Mouse (Mus musculus) kidney, postnatal 0 days (tissue): Measurements from ENCODE around the gene Igsf9b. TPM values are rescaled to one million over a fixed set of nuclear protein-coding genes. Genes with fewer than 3 reads are reported as not detected.
A peak's percentile ranks its signal among the peaks of the same experiment; 100 is the strongest.

ENCODE experiments used
- ATAC-seq: fragments of 200-750 bp; cut with Nextera tagmentation; replicated peaks from 2 replicates; pipeline ENCODE4 v1.8.0; 2017; ENCODE audit warnings: low read depth, moderate number of reproducible peaks, moderate TSS enrichment, moderate library complexity; ENCODE audit not compliant: low FRiP score
- DNase-seq: peaks from one replicate; pipeline ENCODE4 v3.0.0-alpha.2; 2016; ENCODE audit warnings: low spot score
- H3K27ac ChIP-seq: fragments of 300-500 bp; sonication (generic); 2 replicates; pipeline ENCODE4 v1.5.1; 2014; ENCODE audit warnings: mild to moderate bottlenecking
- H3K27me3 ChIP-seq: fragments of 300-500 bp; sonication (generic); 2 replicates; pipeline ENCODE4 v1.6.1; 2014; ENCODE audit warnings: low read length, mixed read lengths; ENCODE audit not compliant: insufficient read depth
- H3K36me3 ChIP-seq: fragments of 300-500 bp; sonication (generic); 2 replicates; pipeline ENCODE4 v1.6.1; 2014; ENCODE audit warnings: low read length, mixed read lengths; ENCODE audit not compliant: insufficient read depth
- H3K4me1 ChIP-seq: fragments of 300-500 bp; sonication (generic); replicated peaks from 2 replicates; pipeline ENCODE4 v1.6.1; 2014; ENCODE audit warnings: antibody characterized with exemption, low read length, mixed read lengths; ENCODE audit not compliant: insufficient read depth
- H3K4me2 ChIP-seq: fragments of 300-500 bp; sonication (generic); 2 replicates; pipeline ENCODE4 v1.6.1; 2014; ENCODE audit warnings: mild to moderate bottlenecking, low read length, moderate library complexity, mixed read lengths
- H3K4me3 ChIP-seq: fragments of 300-500 bp; sonication (generic); replicated peaks from 2 replicates; pipeline ENCODE4 v1.5.1; 2014; ENCODE audit warnings: low read depth, low read length
- H3K9ac ChIP-seq: fragments of 300-500 bp; sonication (generic); 2 replicates; pipeline ENCODE4 v1.6.1; 2014; ENCODE audit warnings: low read depth, low read length
- H3K9me3 ChIP-seq: fragments of 300-500 bp; sonication (generic); replicated peaks from 2 replicates; pipeline ENCODE4 v1.6.1; 2016; ENCODE audit warnings: low read length, inconsistent platforms, mixed read lengths
- CTCF ChIP-seq: IDR thresholded peaks from 2 replicates; pipeline ENCODE4 v1.5.1; 2016; ENCODE audit warnings: antibody characterized with exemption, low read depth, mild to moderate bottlenecking, moderate library complexity
- WGBS: fragments of 180-500 bp; shearing (Covaris S2); extraction: QIAGEN DNeasy Blood & Tissue Kit; methylation state at CpG from one replicate; pipeline ENCODE4 v1.1.7; 2014; 5-methylcytosine and 5-hydroxymethylcytosine counted together
- polyA plus RNA-seq: library from polyadenylated mRNA; unstranded; fragments of >200 nt; fragmentation: Nextera tagmentation; extraction: Ambion mirVana; gene quantifications from 2 replicates; pipeline ENCODE4 v1.2.1, GENCODE M21; 2015

The Igsf9b gene
- polyA plus RNA-seq, 1 experiment from 2014 or later, result 1.0 TPM

GRCm38 (mm10) chr9:27339168-27339567 lies 40.2 kb downstream of the Igsf9b start:
- TF ChIP-seq CTCF, result no peak
- H3K4me3 ChIP-seq, result no peak overlapping the region
- no peak overlapping the region for H3K4me2 ChIP-seq
- no peaks in the 10 kb centered on the region for H3K27me3 ChIP-seq
- no peaks in the 10 kb centered on the region for H3K36me3 ChIP-seq
- DNase-seq, result no peak
- WGBS, result 82% methylated on average over 1 of the region's 1 CpGs
- H3K9me3 ChIP-seq, result no peaks in the 10 kb centered on the region
- no peak for ATAC-seq
- no peak overlapping the region for H3K27ac ChIP-seq
- H3K9ac ChIP-seq, result no peak overlapping the region
- no peaks in the 10 kb centered on the region for H3K4me1 ChIP-seq

GRCm38 (mm10) chr9:27346541-27347269 lies 47.7 kb downstream of the Igsf9b start:
- no peak overlapping the region for H3K4me2 ChIP-seq
- WGBS, result 49% methylated on average over 11 of the region's 11 CpGs
- H3K9me3 ChIP-seq, result no peaks in the 10 kb centered on the region
- no peak overlapping the region for H3K9ac ChIP-seq
- ATAC-seq, result no peak
- H3K4me3 ChIP-seq, result no peak overlapping the region
- H3K36me3 ChIP-seq, result no peaks in the 10 kb centered on the region
- no peaks in the 10 kb centered on the region for H3K4me1 ChIP-seq
- H3K27me3 ChIP-seq, result no peaks in the 10 kb centered on the region
- TF ChIP-seq CTCF, result no peak
- no peak for DNase-seq
- H3K27ac ChIP-seq, result no peak overlapping the region

- no peak for DNase-seq
- Histone ChIP-seq H3K4me3 (no peak overlapping the region), H3K27ac (no peak overlapping the region), H3K4me1 (no peaks in the 10 kb centered on the region), H3K4me2 (no peak overlapping the region), H3K9ac (no peak overlapping the region), H3K36me3 (no peaks in the 10 kb centered on the region), H3K9me3 (no peaks in the 10 kb centered on the region), H3K27me3 (no peaks in the 10 kb centered on the region)
- ATAC-seq, result no peak
- WGBS, result 79% methylated on average over 7 of the region's 7 CpGs
- no peak for TF ChIP-seq CTCF
These were observed 54.1 kb downstream of the Igsf9b start for GRCm38 (mm10) chr9:27353082-27353481.

GRCm38 (mm10) chr9:27357893-27358292 lies 58.9 kb downstream of the Igsf9b start:
- no peak for DNase-seq
- ATAC-seq, result no peak
- H3K27me3 ChIP-seq, result no peaks in the 10 kb centered on the region
- no peak overlapping the region for H3K27ac ChIP-seq
- no peak overlapping the region for H3K9ac ChIP-seq
- H3K4me1 ChIP-seq, result no peaks in the 10 kb centered on the region
- TF ChIP-seq CTCF, result no peak
- H3K4me3 ChIP-seq, result no peak overlapping the region
- H3K36me3 ChIP-seq, result no peaks in the 10 kb centered on the region
- 91% methylated on average over 6 of the region's 6 CpGs for WGBS
- H3K9me3 ChIP-seq, result no peaks in the 10 kb centered on the region
- H3K4me2 ChIP-seq, result no peak overlapping the region

- ATAC-seq, result no peak
These were observed 68.2 kb downstream of the Igsf9b start for GRCm38 (mm10) chr9:27367231-27367630.

GRCm38 (mm10) chr9:27369108-27369507 lies 70.1 kb downstream of the Igsf9b start:
- Histone ChIP-seq H3K27me3 (no peaks in the 10 kb centered on the region), H3K36me3 (no peaks in the 10 kb centered on the region), H3K4me3 (no peak overlapping the region), H3K27ac (no peak overlapping the region), H3K4me2 (no peak overlapping the region), H3K9me3 (no peaks in the 10 kb centered on the region), H3K9ac (no peak overlapping the region), H3K4me1 (no peaks in the 10 kb centered on the region)
- no peak for TF ChIP-seq CTCF
- no peak for DNase-seq
- ATAC-seq, result peak; percentile 46; the same call in 1 of the 2 replicates
- WGBS, result 31% methylated on average over 2 of the region's 2 CpGs

More at GRCm38 (mm10) chr9:27367231-27367630, 68.2 kb downstream of the Igsf9b start:
- H3K27ac ChIP-seq, result no peak overlapping the region
- peak; percentile 66 for DNase-seq
- no peaks in the 10 kb centered on the region for H3K27me3 ChIP-seq
- no peak overlapping the region for H3K4me2 ChIP-seq
- H3K9ac ChIP-seq, result no peak overlapping the region
- no peak overlapping the region for H3K4me3 ChIP-seq
- H3K9me3 ChIP-seq, result no peaks in the 10 kb centered on the region
- no peak for TF ChIP-seq CTCF
- H3K36me3 ChIP-seq, result no peaks in the 10 kb centered on the region
- 49% methylated on average over 2 of the region's 2 CpGs for WGBS
- H3K4me1 ChIP-seq, result no peaks in the 10 kb centered on the region
